Mouse (Mus musculus): ENCODE measurements around the gene Fads2.

Fads2 gene

DNA sequence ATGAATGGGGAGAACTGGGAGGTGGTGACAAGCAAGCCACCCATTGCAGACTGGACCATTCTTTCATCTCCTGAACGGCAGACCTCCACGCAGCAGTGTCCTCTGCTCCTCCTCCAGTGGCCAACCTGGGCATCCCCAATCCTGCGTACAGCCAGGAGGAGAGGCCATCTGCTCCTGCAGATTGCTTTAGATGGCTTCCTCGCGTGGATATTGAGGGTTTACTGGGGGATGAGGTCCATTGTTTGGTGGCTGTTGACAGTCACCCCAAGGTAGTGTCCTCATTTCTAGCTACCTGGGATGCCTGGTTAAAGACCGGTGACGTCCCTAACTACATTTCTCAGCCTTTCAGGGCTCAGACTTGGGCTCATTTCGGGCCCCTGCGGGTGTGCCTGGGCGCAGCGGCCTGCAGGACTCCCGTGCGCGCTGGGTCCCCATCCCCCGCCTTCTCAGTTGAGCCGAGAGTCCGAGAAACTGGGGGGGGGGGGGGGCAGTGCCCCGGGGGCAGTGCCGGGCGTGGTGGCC is 60.6 kb downstream of the Fads2 start:
- DNase-seq, result no peak

DNA sequence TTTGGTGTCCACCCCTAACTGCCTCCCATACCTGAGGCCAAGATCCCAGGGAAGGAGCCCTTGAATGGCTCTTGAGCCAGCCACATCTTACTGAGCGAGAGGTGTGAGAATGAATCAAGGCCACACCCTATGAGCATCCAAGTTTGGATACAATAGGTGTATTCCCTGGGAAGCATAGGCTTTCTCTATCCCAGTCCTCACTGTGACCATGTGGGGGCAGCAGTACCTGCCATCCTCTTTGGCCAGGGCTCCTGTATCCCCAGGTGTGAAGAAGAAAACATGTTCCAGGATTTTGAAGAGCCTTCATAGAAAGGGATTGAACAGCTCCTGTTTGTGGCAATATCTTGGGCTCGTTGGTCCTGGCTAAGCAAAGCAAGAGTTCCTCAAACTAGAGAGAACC is 61.9 kb downstream of the Fads2 start:
- peak; percentile 67 for DNase-seq

DNA sequence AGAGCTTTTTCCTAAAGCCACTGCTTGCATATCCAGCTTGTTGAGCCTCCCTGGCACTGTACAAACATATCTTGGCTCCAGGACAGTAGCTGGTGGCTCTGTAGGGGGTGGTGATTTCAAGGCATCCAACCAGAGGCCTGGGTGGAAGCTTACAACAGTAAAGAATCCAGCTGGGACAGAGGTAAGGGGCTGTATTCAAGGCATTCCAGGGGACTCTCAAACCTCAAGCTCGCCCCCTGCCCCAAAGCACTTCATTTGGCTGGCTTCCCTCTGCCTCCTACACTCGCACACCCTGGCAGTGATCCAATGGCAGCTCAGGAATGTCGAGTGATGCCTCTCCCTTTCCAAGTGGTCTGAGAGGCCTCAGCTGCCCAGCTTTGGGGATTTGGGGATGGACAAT is 62.6 kb downstream of the Fads2 start:
- DNase-seq, result peak; percentile 81

DNA sequence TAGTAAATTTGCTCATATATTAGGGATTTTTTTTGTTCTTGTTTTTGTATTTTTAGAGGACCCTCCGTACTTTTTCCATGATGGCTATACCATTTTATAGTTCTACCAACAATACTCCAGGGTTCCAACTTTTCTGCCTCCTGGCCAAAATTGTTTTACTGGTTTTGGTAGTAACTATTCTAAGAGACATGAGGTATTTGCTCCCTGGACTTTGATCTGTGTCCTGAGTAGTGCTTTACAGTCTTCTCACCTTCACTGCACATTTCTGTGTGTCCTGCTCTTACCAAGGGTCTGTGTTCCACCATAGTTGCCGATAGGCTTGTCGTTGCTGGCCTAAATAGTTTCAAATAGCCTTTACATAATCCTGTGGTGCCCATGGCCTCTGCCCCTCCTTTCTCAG is 63.2 kb downstream of the Fads2 start:
- DNase-seq, result peak; percentile 85

DNA sequence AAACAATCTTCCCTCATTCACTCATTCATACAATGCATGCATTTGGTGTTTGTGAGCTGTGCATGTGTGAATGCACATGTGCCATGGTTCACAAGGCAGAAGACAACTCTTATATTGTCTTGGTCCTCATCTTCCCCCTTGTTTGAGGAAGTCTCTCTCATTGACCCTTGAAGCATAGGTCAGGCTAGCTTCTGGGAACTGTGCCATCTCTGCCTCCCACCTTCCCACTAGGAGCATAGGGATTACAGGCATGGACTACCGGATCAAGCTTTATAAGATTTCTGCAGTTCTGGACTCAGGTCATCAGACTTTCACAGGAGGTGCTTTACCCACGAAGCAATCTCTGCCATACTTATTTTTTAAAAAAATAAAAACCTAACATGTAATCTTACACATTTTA is 64.0 kb downstream of the Fads2 start:
- DNase-seq, result peak; percentile 78

DNA sequence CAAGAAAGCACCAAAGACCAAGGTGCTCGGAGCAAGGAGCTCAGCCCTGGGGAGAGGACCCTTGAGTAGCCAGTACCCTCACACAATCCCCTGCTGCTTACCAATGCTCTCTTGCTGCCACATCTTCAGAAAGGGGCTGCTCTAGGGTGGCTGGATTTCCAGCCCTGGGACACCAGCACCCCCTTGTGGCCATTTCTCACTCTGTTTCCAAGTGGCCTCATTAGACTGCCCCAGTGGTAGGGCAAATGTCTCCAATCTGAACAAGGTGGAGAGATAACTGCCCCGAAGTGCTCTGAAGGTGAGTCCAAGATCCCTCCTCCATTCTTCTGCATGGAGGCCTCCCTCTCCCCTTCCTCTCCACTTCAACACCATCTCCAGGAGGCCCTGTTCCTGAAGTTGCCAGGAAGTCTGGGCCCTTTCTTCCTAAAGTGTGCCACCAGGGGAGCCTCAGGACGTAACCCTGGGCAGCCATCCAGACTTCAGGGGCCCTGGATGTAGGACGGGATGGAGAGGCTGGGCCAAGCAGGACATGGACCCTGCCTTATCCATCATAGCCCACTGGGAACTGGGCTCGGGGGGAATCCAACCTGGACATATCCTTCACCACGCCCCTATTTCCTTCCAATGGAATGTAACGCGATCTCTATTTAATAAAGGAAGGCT is 66.6 kb downstream of the Fads2 start:
- DNase-seq, result peak; percentile 87

DNA sequence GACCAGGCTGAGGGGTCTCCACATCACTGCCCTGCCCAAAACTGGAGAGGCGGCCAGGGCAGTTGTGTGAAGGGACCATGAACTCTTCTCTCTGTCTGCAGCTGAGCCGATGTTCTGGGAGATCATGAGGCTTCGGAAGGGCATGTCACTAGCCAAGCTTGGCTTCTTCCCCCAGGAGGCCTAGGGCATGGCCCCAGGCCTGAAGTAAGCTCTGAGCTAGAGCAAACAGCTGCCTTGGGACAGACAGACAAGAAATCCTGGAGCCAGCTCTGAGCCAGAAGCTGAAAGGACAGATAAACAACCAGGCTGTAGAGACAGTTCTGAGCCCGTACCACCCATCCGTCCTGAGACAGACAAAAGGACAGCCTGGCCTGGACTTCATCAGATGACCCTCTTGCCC is 67.2 kb downstream of the Fads2 start:
- DNase-seq, result no peak

DNA sequence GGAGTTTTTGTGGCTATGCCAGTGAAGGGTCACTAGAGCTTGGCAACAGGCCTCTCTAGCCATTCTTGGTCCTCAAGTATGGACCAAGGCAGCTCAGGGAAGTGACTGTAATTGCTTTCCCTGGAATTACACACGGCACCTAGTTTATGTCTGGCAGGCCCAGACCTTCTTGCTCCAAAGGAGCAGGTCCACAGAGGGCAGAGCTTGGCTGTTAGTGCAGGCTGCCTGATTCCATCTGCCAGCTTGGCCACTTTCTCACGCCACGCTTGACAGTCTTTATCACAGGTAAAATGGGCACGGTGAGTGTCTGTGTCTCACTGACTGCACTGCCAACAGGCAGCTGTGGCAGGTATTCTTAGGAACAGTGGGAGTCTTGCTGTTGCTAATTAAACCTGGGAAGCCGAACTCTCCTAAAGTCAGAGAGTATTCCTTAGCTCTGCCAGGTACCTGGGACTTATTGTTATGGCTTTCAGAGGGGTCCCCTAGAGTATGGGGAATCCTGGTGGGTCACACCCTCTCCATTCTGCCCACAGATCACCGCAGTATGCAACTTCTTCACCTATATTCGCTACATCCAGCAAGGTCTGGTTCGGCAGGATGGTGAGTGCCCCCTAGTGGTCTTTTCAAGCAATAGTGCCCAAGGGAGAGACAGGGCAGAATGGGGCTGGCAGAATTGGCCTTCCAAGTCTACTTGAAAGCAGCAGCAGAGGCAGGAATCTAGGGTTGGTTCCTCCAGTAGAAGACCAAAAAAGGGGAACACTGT is 68.2 kb downstream of the Fads2 start:
- DNase-seq, result peak; percentile 77

DNA sequence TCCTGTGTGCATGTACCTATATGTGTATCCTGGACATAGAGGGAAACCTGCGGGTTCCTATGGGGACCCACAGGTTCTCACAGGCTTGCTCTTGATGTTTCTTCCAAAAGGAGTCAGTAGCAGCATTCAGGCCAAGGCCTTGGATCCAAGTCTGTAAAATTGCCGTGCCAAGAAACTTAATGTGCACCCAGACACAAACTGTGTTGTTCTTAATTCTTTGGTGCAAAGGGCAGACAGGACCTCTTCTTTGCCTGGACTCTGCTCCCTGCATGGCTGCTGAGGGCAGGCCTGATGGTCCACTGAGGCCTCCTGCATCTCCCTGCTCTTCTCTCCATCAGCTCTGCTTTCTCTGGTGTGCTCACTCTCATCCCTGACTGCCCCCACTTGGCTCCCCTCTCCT is 71.8 kb downstream of the Fads2 start:
- peak; percentile 91 for DNase-seq

DNA sequence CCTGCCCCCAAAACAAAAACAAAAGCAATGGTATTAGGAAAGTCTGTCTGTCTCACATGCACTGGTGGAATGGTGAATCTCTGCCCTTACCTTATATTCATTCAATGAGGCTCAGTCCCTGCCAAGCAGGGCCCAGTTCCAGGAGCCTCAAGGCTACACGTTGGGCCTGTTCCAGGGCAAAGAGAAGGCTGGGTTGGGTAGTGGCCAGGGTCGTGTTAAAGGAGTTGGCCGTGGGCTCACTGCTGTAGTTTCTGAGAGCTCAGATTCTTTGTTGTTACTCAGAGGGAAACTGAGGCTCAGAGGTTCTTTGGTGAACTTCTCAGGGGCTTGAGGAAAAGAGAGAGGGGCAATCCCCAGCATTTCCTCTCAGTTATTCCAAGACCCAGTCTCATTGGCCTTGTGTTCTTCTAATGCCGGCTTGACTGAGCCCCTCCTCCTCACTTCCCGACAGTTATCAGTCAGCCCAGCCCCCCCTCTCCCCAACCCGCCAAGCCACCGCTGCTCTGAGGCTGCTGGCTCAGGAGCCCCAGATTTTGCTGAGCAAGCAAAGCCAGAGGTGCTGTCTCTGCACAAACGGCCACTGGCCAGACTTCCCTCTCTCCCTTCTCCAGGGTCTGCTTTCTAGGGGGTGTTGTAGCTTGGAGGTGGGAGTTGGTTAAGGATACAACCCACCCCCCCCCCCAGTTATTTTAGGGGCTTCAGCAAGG is 76.2 kb downstream of the Fads2 start:
- peak; percentile 75 for DNase-seq

DNA sequence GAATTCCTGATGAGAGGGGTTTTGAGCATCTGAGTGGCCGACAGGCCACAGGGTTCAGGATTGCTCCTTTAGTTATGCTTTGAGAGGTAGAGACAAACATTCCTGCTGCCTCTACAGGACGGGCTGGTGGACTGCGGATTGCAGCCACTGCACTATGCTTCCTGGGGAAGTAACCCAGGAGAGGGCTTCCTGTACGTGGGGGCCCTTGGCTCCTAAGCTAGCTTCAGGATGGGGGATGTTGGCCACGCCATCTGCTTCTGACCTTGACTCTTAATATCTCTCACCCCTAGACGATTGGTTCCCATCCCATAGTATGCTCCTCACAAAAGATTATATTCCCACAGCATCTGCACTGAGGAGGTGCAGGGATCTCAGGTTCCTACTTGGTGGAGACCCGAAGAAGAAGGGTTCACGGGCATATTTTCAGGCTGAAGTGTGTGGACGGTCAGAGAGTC is 78.2 kb downstream of the Fads2 start:
- no peak for DNase-seq

DNA sequence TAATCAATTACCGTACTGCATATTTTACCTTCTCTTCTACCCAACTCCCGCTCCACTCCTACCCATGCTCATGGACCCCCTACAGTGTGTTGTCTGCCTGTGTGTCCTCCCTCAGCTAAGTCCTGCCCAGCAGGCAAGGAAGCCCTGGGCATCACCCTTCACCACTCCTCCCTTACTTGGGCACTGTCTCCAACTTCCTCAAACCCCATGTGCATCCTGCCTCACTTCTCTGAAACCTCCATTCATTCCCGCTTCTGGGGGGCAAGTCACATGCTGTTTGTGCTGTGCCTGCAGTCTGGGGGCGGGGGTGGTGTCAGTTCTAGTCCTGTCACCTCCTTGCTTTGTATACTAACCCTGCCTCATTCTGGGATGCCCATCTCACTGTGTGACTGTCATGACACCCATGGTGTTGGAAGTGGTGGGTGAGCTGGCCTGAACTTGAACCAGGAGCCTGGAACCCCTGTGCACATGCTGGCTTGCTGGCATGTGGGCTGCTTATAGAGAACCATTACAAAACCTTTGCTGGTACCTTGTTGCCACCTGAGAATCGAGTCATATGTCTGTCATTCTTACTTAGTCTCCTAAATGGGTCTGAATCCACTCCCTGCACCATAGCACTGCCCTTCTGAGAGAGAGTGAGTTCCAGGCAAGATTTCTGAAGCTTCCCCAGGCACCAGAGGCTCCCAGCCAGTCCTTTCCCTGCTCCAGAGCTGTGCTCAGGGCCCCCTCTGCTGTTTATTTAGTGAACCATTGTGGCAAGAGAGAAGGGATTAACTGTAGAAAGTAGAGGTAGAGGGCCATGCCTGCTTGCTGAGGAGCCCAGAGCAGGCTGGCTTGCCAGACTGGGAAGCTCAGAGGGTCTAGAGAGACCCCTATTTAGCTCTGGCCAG is 78.9 kb downstream of the Fads2 start:
- DNase-seq, result peak; percentile 75

DNA sequence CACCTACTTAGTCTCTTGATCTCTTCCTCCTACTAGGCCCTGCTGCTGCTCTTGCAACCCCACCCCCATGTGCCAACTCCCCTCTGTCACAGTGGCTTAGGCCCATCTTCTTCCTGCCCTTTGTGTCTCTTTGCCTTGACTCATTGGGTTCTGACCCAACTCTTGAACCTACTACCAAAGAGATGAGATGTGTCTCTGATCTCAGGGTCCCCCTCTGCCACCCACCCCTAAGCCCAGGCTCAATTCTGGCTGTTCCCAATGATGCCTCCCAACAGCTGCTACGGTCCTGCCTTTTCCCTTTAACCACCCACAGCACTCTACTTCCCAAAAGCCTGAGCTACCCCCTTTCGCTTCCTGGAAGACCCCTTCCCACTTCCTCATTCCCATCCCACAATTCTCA is 79.6 kb downstream of the Fads2 start:
- no peak for DNase-seq

DNA sequence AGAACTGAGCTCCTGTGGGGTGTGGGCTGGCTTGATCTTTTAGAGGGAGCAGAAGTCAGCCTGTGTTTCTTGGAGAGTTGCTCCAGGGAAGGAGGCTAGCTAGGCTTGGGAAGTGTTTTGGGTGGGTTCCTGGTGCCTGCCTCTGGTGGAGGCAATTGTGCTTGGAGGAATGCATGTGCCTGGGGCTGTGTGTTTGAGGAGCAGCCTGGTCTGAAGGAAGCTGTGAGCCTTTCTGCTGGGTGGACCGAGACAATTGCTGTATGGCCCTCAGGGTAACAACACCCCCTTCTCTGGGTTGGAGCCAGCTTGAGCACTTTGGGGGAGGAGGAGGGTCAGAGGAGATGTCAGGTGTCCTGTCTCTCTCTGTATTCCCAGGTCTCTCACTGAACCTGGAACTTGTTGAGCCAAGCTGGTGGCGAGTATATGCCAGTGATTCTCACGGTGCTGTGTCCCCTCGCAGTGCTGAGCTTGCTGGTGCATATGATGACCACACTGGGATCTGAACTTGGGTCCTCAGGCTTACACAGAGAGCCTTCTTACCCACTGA is 82.3 kb downstream of the Fads2 start:
- no peak for DNase-seq

DNA sequence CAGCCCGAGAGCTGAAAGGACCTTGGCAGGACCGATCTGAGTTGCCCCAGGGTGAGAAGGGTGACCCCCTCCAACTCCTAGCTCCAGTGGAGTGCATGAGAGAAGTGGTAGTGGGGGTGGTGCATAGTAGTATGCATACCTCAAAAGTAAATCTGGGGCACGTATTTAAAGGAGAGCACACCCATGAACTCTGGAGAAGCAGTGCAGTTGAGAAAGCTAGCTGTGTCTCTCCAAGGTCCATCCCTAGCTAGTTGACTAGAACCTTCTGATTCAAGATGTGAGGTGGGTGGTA is 83.1 kb downstream of the Fads2 start:
- DNase-seq, result no peak

DNA sequence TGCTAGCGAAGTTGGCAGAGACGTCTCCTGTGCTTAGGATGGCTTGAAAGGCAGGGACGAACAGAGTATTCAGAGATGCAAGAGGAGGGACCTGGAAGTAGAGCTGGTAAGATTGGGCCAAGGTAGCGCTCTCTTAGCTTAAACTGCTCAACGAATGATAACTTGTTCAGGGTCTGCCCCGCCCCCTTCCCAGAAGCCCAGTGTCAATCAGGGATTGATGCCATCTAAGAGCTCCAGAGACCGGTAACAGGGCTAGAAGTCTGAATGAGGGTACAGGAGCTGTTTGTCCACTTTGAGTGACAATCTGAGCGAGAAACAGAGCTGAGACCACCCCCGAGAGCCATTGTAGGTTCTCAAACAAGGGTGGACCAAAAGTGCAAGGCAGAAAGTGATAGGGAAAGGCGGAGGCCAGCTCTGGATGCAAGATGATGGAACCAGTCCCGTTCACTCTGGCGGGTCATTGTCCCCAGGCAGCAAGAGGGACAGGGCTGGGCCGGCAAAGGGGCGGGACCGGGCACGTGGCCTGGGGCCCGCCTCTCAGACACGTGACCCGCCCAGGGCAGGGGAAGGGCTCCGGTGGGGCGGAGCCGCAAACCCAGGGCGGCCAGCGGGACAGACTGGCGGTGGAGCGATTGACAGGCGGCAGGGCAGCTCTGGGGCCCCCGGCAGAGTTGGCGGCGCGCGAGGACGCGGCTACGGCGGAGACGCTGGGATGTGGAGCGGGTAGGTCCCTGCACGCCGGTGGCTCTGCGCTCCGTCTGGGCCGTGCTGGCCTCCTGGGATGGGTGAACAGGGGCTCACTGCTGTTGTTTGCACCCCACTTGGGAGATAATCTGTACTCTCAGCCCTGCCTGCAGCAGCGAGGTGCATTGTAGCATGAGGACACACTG is 83.7 kb downstream of the Fads2 start:
- peak; percentile 94 for DNase-seq

DNA sequence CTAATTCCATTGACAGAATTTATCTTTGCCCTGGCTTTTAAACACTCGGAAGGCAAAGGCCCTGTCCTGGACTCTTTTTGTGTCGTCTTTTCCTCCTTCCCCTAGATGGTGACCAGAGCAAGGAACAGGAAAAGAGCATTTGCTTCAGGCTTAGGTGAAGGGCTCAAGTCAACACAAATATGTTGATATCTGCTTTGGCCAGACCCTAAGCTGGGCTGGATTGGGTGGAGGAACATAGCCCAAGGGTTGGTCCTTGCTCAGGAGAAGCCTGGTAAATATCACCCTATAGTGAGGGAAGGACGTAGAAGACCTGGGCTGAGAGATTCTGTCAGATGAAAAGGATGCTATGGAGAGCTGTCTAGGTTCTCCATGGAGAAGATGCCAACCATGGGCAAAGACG is 85.4 kb downstream of the Fads2 start:
- no peak for DNase-seq

DNA sequence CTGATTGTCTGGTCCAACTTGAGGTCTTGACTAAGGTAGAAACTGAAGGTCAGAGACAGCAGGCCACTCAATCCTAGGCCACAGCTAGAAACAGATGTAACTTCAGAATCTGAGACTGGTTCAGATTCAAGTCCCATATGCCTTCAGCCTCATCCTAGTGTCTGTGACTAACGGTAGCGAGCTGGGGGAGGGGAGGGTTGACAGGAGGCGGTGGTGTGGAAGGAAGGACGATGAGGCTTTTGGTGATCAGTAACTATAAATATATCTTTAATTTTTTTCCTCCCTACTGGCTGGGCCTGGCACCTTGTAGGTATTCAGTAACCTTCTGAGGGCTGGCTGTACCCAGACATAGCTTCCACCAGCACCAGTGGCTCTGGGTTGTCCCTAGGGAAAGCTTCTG is 86.1 kb downstream of the Fads2 start:
- no peak for DNase-seq

DNA sequence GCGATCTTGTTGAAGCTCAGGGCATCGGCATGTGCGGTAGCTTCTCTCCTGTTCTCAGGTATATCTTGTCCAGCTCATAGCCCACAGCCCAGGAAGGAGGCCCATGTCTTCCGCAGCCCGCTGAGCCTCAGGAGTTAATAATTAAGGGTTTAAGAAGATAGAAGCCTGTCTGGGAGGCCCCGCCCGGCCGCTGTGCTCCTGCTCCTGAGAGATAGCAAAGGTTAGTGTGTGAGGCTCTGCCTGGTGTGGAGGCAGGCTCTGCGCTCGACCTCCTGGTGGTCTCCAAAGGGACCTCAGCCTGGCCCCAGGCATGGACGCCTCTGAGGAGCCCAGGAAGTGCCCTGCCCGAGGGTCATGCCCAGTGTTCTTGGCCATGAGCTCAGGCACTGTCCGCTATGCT is 86.7 kb downstream of the Fads2 start:
- peak; percentile 80 for DNase-seq

DNA sequence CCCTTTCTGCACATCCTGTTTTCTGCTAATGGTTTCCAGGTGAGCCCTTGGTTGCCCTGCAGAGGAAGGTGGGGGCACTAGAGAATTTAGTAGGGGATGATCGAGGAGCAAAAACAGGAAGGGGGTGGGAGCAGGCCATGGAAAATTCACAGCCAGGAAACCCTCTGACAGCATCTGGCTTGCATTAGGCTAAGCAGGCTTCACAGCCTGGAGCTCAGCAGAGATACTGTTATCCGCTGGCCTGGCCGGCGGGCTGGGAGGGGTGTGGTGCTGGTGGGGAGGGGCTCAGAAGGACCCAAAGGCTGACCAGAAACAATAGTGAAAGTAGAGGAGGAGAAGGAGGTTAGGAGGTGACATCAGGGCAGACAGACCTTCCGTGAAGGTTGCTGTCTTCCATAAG is 87.6 kb downstream of the Fads2 start:
- DNase-seq, result no peak

DNA sequence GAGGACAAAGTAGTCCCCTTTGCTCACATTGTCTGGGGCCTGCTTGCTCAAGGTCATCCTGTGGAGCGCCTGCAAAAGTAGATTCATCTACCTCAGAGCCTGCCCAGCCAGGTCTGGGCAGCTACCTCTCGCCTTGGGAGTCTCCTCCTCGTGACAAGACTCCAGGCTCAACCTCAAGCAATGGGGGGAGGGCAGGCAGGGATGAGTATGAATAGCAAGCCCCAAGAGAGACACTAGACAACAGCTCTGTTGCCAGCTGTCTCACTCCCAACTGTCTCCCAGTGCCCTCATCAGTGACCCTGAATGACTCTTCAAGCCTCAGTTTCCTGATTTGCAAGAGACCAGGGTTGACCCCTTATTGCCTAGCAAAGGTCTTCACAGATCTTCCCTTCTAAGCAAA is 88.2 kb downstream of the Fads2 start:
- DNase-seq, result no peak

DNA sequence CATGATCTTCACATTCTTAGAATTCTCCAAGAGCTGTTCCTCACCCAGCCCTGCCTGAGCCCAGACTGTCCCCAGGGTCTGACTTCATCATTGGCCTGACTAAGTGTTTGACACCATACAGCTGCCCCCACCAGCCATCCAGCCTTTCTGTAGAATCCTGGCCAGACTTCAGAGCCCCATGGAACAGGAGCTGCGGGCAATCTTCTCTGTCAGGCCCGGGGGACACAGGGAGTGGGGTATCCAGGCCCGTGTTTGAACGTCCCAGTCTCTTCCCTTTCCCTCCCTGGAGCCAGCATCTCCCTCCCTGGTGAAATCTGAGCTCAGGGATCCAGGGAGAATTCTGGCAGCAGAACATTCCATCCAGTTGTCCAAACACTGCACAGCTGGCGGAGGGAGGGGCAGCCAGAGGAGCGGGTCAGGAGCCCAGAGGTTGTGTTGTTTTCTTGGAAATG is 88.7 kb downstream of the Fads2 start:
- DNase-seq, result no peak
